Mouse (Mus musculus) limb, embryonic 11.5 days (tissue): ENCODE results near the gene Cdh22. TPM values are rescaled to one million over a fixed set of nuclear protein-coding genes. Genes with fewer than 3 reads are reported as not detected.

Experiments
- ATAC-seq: fragments of 200-750 bp; cut with Nextera tagmentation; 2 replicates; pipeline ENCODE4 v1.8.0; 2017; ENCODE audit warnings: low read depth; ENCODE audit not compliant: insufficient number of reproducible peaks, low FRiP score, low TSS enrichment
- DNase-seq: peaks from one replicate; pipeline ENCODE4 v3.0.0-alpha.2; 2015; ENCODE audit warnings: low spot score
- H3K27ac ChIP-seq: fragments of 300-500 bp; sonication (generic); replicated peaks from 2 replicates; pipeline ENCODE4 v1.5.1; 2014; ENCODE audit warnings: low read depth, mild to moderate bottlenecking, low read length
- H3K27me3 ChIP-seq: fragments of 300-500 bp; sonication (generic); 2 replicates; pipeline ENCODE4 v1.6.1; 2014; ENCODE audit warnings: mild to moderate bottlenecking, low read length, mixed read lengths; ENCODE audit not compliant: control insufficient read depth, insufficient read depth
- H3K36me3 ChIP-seq: fragments of 300-500 bp; sonication (generic); 2 replicates; pipeline ENCODE4 v1.6.1; 2014; ENCODE audit warnings: mild to moderate bottlenecking, low read length, moderate library complexity, mixed read lengths; ENCODE audit not compliant: control insufficient read depth, insufficient read depth
- H3K4me1 ChIP-seq: fragments of 300-500 bp; sonication (generic); 2 replicates; pipeline ENCODE4 v1.6.1; 2014; ENCODE audit warnings: low read length, mixed read lengths; ENCODE audit not compliant: control insufficient read depth, insufficient read depth
- H3K4me2 ChIP-seq: fragments of 300-500 bp; sonication (generic); 2 replicates; pipeline ENCODE4 v1.6.1; 2014; ENCODE audit warnings: low read depth, mild to moderate bottlenecking, moderate library complexity; ENCODE audit not compliant: severe bottlenecking
- H3K4me3 ChIP-seq: fragments of 300-500 bp; sonication (generic); 2 replicates; pipeline ENCODE4 v1.5.1; 2014; ENCODE audit warnings: low read depth, low read length
- H3K9ac ChIP-seq: fragments of 300-500 bp; sonication (generic); 2 replicates; pipeline ENCODE4 v1.6.1; 2014; ENCODE audit warnings: mild to moderate bottlenecking, low read length
- H3K9me3 ChIP-seq: fragments of 300-500 bp; sonication (generic); 2 replicates; pipeline ENCODE4 v1.6.1; 2016; ENCODE audit warnings: low read length; ENCODE audit not compliant: control insufficient read depth
- WGBS: fragments of 180-500 bp; shearing (Covaris S2); extraction: QIAGEN DNeasy Blood & Tissue Kit; methylation state at CpG from one replicate; pipeline ENCODE4 v1.1.7; 2014; 5-methylcytosine and 5-hydroxymethylcytosine counted together
- polyA plus RNA-seq: library from polyadenylated mRNA; unstranded; fragments of >200 nt; fragmentation: Nextera tagmentation; extraction: Ambion mirVana; gene quantifications from 2 replicates; pipeline ENCODE4 v1.2.1, GENCODE M21; 2014

Gene Cdh22
- polyA plus RNA-seq, 1 experiment from 2014 or later: 1.1 TPM

- Histone ChIP-seq H3K9ac (no peak overlapping the region), H3K27me3 (peaks cover 20% of the 10 kb centered on the region), H3K4me1 (peaks cover 2% of the 10 kb centered on the region; the same call in 1 of the 2 replicates), H3K27ac (no peak overlapping the region), H3K36me3 (no peaks in the 10 kb centered on the region), H3K4me3 (no peak overlapping the region), H3K9me3 (no peaks in the 10 kb centered on the region), H3K4me2 (no peak overlapping the region)
- 74% methylated on average over 13 of the region's 13 CpGs for WGBS
- DNase-seq (no peak), ATAC-seq (no peak)
These were observed 88.8 kb downstream of the Cdh22 start for GRCm38 (mm10) chr2:165145821-165146220.

- Histone ChIP-seq H3K4me1 (peaks cover 3% of the 10 kb centered on the region; the same call in 1 of the 2 replicates), H3K4me2 (no peak overlapping the region), H3K27ac (no peak overlapping the region), H3K27me3 (peaks cover 21% of the 10 kb centered on the region), H3K36me3 (no peaks in the 10 kb centered on the region), H3K9me3 (no peaks in the 10 kb centered on the region), H3K4me3 (no peak overlapping the region), H3K9ac (no peak overlapping the region)
- 71% methylated on average over 14 of the region's 14 CpGs for WGBS
- ATAC-seq (no peak), DNase-seq (no peak)
These were observed 91.2 kb downstream of the Cdh22 start for GRCm38 (mm10) chr2:165143487-165143886.

- no peak overlapping the region for H3K4me3 ChIP-seq
- ATAC-seq (no peak), DNase-seq (peak; percentile 55)
- no peaks in the 10 kb centered on the region for H3K36me3 ChIP-seq
- H3K9ac ChIP-seq: no peak overlapping the region
- 20% methylated on average over 16 of the region's 16 CpGs for WGBS
- H3K27me3 ChIP-seq: peaks cover 3% of the 10 kb centered on the region; the same call in 1 of the 2 replicates
- H3K4me2 ChIP-seq: no peak overlapping the region
- H3K9me3 ChIP-seq: no peaks in the 10 kb centered on the region
- H3K4me1 ChIP-seq: peaks cover 25% of the 10 kb centered on the region
- no peak overlapping the region for H3K27ac ChIP-seq
These were observed 98.6 kb downstream of the Cdh22 start for GRCm38 (mm10) chr2:165136049-165136448.

- Histone ChIP-seq H3K4me1 (peaks cover 22% of the 10 kb centered on the region), H3K4me2 (peak overlapping the region; percentile 30; the same call in 1 of the 2 replicates), H3K36me3 (no peaks in the 10 kb centered on the region), H3K27ac (no peak overlapping the region), H3K4me3 (no peak overlapping the region), H3K27me3 (no peaks in the 10 kb centered on the region), H3K9me3 (no peaks in the 10 kb centered on the region), H3K9ac (peak overlapping the region; percentile 53)
- ATAC-seq (no peak), DNase-seq (peak; percentile 57)
- WGBS: under 1% methylated on average over 15 of the region's 15 CpGs
These were observed 101.1 kb downstream of the Cdh22 start for GRCm38 (mm10) chr2:165133566-165133965.

GRCm38 (mm10) chr2:165131428-165131827 lies 103.2 kb downstream of the Cdh22 start:
- H3K9ac ChIP-seq: no peak overlapping the region
- H3K9me3 ChIP-seq: no peaks in the 10 kb centered on the region
- H3K27ac ChIP-seq: no peak overlapping the region
- 49% methylated on average over 12 of the region's 12 CpGs for WGBS
- H3K4me1 ChIP-seq: peaks cover 12% of the 10 kb centered on the region
- no peak overlapping the region for H3K4me3 ChIP-seq
- no peak overlapping the region for H3K4me2 ChIP-seq
- DNase-seq: no peak
- no peak for ATAC-seq
- 0 out of 2 replicates have a peak, but pooled peaks cover under 1% of the 10 kb centered on the region for H3K27me3 ChIP-seq
- H3K36me3 ChIP-seq: no peaks in the 10 kb centered on the region

- Histone ChIP-seq H3K27me3 (peaks cover 9% of the 10 kb centered on the region; the same call in 1 of the 2 replicates), H3K27ac (no peak overlapping the region), H3K4me1 (peaks cover 8% of the 10 kb centered on the region), H3K9me3 (no peaks in the 10 kb centered on the region), H3K9ac (no peak overlapping the region), H3K4me3 (no peak overlapping the region), H3K36me3 (no peaks in the 10 kb centered on the region), H3K4me2 (no peak overlapping the region)
- ATAC-seq: no peak
- WGBS: 48% methylated on average over 4 of the region's 4 CpGs
- no peak for DNase-seq
These were observed 105.5 kb downstream of the Cdh22 start for GRCm38 (mm10) chr2:165129189-165129588.

- Histone ChIP-seq H3K4me3 (no peak overlapping the region), H3K9ac (no peak overlapping the region), H3K9me3 (no peaks in the 10 kb centered on the region), H3K36me3 (no peaks in the 10 kb centered on the region), H3K4me1 (no peaks in the 10 kb centered on the region), H3K4me2 (no peak overlapping the region), H3K27ac (no peak overlapping the region), H3K27me3 (peaks cover 9% of the 10 kb centered on the region; the same call in 1 of the 2 replicates)
- DNase-seq (no peak), ATAC-seq (no peak)
- WGBS: 36% methylated on average over 10 of the region's 10 CpGs
These were observed 107.6 kb downstream of the Cdh22 start for GRCm38 (mm10) chr2:165126896-165127562.

- Histone ChIP-seq H3K9me3 (no peaks in the 10 kb centered on the region), H3K4me2 (no peak overlapping the region), H3K9ac (no peak overlapping the region), H3K27ac (no peak overlapping the region), H3K4me1 (no peaks in the 10 kb centered on the region), H3K4me3 (no peak overlapping the region), H3K27me3 (peaks cover 22% of the 10 kb centered on the region), H3K36me3 (no peaks in the 10 kb centered on the region)
- DNase-seq (no peak), ATAC-seq (no peak)
- WGBS: 34% methylated on average over 10 of the region's 10 CpGs
These were observed 113.3 kb downstream of the Cdh22 start for GRCm38 (mm10) chr2:165121206-165121840.
